Mouse (Mus musculus): ENCODE data around the gene Bcl7c.
"Not testable (repeated sequence)": the region's sequence is repeated elsewhere in the genome, so short reads cannot be mapped to it uniquely, and the experiment has no call there.

Bcl7c gene

GRCm38 (mm10) chr7:127708207-127709078 is at the start of gene Bcl7c:
TSS of gene Bcl7c (minus strand) at chr7:127708933.
- peak; percentile 93 for DNase-seq (ENCODE audit: low read depth, low spot score)

DNA sequence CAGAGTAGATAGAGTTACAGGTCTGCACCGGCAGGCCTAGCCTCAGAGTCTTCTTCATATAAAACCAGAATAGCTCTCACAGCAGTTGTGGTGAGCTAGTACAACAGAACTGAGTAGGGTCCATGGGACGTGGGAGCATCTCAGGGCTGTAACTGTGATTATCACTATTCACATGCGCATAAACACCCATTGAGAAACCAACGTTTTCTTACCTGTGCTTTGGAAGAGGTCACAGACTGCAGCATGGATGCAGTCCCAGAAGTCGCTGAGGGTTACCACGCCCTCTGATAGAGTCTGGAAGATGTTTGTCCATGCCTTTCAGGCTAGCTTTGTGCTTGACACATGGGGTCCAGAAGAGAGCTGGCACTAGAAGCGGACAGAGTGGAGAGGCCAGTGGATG is 45.0 kb upstream of the Bcl7c start:
- DNase-seq (ENCODE audit: low read depth, low spot score), result no peak

DNA sequence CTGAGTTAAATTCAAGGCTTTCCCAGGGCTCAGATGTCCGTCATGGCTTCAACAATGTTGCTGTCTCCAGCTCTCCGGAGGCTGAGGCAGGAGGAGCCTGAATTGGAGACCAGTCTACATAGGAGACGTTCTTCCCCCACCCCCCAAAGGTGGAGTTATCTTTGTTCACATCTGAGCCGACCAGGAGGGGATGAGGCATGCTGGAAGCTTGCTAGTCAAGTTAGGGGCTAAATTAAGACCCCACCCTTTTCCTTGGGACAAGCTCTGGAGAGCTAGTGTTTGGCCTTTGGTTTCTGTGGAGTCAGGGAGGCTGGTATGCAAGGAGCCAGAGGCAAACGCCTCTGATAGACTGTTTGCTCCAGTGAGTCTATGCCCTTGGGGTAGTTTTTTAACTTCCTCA is 44.4 kb upstream of the Bcl7c start:
- DNase-seq (ENCODE audit: low read depth, low spot score), result no peak

DNA sequence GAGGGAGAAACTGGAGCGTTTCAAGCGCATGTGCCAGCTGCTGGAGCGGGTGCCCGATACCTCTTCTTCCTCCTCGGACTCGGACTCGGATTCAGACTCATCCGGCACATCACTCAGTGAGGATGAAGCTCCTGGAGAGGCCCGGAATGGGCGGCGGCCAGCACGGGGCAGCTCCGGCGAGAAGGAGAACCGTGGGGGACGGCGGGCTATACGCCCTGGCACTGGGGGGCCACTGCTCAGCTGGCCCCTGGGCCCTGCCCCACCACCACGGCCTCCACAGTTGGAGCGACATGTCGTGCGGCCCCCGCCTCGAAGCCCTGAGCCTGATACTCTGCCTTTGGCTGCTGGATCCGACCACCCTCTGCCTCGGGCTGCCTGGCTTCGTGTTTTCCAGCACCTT is 43.3 kb upstream of the Bcl7c start:
- no peak for DNase-seq (ENCODE audit: low read depth, low spot score)

DNA sequence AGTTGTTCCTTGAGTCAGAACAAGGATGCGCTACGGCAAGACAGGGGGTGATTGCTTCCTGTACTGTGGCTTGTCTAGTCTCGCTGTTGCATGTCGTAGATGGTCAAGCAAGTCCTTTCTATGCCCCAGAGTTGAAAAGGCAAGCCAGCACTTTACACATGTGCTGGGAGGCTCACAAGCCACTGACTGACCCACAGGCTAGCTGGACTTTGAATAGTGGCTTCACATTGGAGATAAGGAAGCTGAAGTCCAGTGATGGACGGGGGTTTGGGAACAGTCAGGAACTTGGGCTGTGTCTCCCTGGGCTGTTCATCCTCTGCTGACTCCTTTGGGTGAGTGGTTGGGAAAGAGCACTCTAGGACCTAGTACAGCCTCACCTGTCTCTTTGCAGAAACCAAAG is 42.9 kb upstream of the Bcl7c start:
- no peak for DNase-seq (ENCODE audit: low read depth, low spot score)

GRCm38 (mm10) chr7:127750131-127751127 is 41.7 kb upstream of the Bcl7c start:
- DNase-seq (ENCODE audit: low read depth, low spot score), result peak; percentile 12

DNA sequence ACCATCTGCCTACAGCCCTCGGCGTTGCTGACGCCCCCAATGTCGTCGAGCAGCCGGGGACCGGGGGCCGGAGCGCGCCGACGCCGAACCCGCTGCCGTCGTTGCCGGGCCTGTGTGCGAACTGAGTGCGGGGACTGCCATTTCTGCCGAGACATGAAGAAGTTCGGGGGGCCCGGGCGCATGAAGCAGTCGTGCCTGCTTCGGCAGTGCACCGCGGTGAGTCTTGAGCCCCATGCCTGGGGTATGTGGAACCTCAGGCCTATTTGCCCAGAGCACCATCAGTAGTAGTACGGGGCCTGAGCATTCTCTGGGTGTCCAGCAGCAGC is 39.5 kb upstream of the Bcl7c start:
- no peak for DNase-seq (ENCODE audit: low read depth, low spot score)

- no peak for DNase-seq (ENCODE audit: low read depth, low spot score)
These were observed 39.0 kb upstream of the Bcl7c start for GRCm38 (mm10) chr7:127747559-127748234.

DNA sequence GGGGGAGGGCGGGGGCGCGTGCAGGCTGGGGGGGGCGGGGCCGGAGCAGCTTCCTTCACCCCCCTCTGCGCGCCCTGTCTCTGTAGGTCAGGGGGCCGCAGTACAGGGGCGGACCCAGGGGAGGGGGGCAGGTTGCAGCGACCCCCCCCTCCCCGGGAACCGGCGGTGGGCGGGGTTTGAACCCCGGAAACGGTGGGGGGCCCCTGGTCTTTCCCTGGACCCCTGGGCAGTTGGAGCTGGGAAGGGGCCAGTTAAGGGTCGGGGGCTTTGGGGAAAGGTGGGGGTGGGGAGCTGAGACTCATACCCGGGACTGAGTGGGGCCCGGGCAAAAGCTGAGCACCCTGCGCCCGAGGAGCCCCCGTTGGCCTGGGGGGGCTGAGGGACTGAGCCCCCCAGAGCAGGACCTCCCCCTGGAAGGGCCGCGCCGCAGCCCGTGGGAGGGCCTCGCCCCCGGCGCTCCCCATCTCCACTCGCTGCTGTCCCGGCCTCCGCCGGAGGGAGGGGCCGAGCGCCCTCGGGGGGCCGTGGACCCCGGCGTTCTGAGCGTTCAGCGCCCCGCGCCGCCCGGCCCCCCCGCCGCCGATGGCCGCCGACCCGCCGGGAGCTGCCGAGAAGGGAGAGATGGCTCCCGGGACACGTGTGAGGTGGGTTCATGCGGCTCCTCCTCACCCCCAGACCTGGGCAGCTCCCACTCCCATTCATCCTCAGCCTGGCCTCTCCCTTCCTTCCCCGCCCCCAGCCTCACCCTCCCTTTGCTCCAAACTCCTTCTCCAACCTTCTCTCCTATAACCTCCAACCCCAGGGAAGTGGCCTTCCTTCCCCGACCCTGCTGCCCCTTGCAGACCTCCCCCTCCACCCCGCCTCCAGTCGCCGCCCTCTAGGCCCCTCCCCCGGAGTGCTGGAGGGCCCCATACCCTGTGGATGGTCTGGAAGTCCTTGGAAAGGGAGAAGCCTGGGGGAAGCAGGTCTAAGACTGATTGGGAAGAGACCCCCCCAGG is 38.1 kb upstream of the Bcl7c start:
- DNase-seq (ENCODE audit: low read depth, low spot score), result peak; percentile 51

GRCm38 (mm10) chr7:127745652-127746493 is 37.1 kb upstream of the Bcl7c start:
- DNase-seq (ENCODE audit: low read depth, low spot score), result peak; percentile 99

DNA sequence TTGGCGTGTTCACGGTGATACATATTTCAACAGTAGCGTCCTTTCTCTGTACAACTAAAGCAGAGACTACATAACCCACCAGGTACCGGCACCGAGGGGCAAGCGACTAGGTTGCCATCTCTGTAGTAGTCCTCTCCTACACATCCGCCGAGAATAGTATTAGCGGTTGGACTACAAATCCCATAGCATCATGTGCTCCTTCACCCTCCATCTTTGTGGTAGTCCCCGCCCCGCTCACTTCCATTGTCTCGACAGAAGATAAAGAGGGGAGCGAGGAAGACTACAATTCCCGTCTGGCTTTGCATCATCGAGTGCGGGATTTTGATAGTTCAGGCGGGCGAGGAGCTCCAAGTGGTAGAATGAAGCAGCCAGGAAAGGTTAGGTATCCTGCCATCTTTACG is 36.5 kb upstream of the Bcl7c start:
- peak; percentile 95 for DNase-seq (ENCODE audit: low read depth, low spot score)

DNA sequence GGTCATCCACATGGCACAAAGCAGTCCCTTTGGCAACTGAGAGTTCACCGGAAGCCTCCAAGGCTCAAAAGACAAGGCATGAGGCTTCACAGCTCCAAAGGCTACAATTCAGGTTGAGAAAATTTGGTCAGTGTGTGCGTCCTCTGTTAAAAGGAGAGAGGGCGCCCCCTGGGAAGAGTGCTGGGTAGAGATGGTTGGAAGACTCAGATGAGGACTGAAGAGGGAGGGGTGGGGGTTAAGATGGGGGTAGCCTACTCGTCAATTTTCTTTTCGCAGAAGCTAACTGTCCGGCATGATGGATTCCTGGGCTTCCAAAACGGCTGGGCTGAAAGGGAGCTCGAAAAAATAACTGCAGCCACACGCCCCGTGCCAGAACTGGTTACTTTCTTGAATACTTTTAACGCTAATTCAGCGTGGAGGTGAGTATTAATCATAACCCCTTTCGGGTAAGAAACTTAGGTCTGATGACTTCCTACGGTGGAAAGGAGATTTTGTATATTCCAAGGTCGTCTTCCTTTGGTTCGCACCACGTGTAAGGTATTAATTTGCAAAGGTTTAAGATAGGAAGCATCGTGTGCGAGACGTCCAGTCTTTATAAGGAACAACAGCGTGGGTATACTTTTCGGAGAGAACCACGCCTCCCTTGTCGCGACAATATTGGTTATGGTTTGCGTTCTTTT is 35.8 kb upstream of the Bcl7c start, which contains the start of gene Fbxl19:
Gene Fbxl19, plus strand, starts transcription at position 178 of the 680 bp plus-strand sequence.
- DNase-seq (ENCODE audit: low read depth, low spot score), result peak; percentile 74

DNA sequence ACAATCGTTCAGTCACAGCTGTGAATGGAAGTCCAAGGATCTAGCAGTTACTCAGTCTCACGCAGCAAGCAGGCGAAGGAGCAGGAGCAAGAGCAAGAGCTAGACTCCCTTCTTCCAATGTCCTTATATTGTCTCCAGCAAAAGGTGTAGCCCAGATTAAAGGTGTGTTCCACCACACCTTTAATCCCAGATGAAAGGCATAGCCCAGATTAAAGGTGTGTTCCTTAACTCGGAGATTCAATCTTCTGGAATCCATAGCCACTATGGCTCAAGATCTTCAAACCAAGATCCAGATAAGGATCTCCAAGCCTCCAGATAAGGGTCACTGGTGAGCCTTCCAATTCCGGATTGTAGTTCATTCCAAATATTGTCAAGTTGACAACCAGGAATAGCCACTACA is 23.3 kb upstream of the Bcl7c start, which contains the start of gene Ctf2:
Gene Ctf2, minus strand, starts transcription at position 101 of the 400 bp plus-strand sequence.
- DNase-seq (ENCODE audit: low read depth, low spot score), result not testable (repeated sequence)

DNA sequence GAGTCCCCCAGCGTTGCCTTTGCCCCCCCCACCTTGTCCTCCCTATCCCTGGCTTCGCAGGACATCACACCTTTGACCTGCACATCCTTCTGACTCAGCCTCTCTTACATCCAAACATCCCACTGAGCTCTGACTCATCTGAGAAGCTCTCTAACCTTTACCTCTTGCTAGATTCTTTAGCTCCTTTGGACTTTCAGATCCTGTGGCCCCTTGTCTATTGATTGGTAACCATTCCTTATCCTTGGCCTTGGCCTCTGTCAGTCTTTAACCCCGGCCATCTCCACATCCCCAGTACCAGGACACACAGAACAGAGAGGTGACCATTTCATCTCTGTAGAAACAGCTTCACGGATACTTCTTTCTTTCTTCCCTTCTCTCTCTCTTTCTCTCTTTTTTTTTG is 21.4 kb upstream of the Bcl7c start:
- DNase-seq (ENCODE audit: low read depth, low spot score), result no peak

- no peak for DNase-seq (ENCODE audit: low read depth, low spot score)
These were observed 19.2 kb upstream of the Bcl7c start for GRCm38 (mm10) chr7:127727898-127728297.

- no peak for DNase-seq (ENCODE audit: low read depth, low spot score)
These were observed 17.2 kb upstream of the Bcl7c start for GRCm38 (mm10) chr7:127725924-127726323.

GRCm38 (mm10) chr7:127725490-127725889 is 16.8 kb upstream of the Bcl7c start:
- no peak for DNase-seq (ENCODE audit: low read depth, low spot score)

GRCm38 (mm10) chr7:127719258-127719657 is 10.5 kb upstream of the Bcl7c start:
- no peak for DNase-seq (ENCODE audit: low read depth, low spot score)

DNA sequence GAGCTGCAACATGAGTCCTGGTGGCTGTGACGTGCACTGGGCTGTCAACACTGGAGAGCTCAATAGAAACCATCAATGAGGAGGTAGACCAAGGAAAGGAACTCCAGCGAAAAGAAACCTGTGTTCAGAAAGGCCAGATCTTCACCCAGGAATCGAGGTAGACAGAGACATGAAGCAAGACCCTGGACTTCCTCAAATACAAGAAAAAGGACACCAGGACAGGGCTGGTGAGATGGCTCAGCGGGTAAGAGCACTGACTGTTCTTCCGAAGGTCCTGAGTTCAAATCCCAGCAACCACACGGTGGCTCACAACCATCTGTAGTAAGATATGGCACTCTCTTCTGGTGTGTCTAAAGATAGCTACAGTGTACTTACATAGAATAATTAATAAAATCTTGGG is 9.6 kb upstream of the Bcl7c start:
- no peak for DNase-seq (ENCODE audit: low read depth, low spot score)

Data from forelimb bud, embryonic 11.5 days (tissue).